Mouse (Mus musculus) spleen, adult 2 months (tissue): ENCODE results near the gene Hcrtr2.

Source experiments
- CTCF ChIP-seq: fragments of 200-500 bp; IDR thresholded peaks from 2 replicates; pipeline ENCODE4 v1.5.1; 2011; ENCODE audit warnings: mild to moderate bottlenecking, inconsistent platforms; ENCODE audit not compliant: insufficient read depth, insufficient read length, insufficient replicate concordance; ENCODE audit errors: extremely low read depth
- POLR2A ChIP-seq: fragments of 200-500 bp; IDR thresholded peaks from 2 replicates; pipeline ENCODE4 v1.6.1; 2011; ENCODE audit warnings: low read depth, low read length, inconsistent platforms

DNA sequence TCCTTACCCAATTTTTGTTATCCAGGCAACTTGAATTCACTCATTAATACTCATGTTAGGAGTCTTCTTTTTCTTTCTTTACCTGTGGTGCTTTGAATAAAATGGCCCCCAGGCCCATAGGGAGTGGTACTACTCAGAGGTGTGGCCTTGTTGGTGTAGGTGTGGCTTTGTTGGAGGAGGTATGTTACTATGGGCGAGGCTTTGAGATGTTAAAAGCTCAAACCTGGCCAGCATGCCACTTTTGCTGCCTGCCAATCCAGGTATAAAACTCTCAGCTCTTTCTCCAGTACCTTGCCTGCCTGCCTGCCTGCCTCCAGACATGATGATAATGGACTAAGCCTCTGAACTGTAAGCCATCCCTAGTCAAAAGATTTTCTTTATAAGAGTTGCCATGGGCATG, 11.4 kb downstream of the Hcrtr2 start:
- no peak for TF ChIP-seq POLR2A
- TF ChIP-seq CTCF = no peak
